Mouse (Mus musculus) kidney, adult 9 months (tissue): ENCODE measurements around the gene Hipk2.
A peak's percentile ranks its signal among the peaks of the same experiment; 100 is the strongest.
"Not testable (repeated sequence)": the region's sequence is repeated elsewhere in the genome, so short reads cannot be mapped to it uniquely, and the experiment has no call there.

Experiments used
- DNase-seq: peaks from one replicate; pipeline ENCODE4 v3.0.0; 2022

The Hipk2 gene

DNA sequence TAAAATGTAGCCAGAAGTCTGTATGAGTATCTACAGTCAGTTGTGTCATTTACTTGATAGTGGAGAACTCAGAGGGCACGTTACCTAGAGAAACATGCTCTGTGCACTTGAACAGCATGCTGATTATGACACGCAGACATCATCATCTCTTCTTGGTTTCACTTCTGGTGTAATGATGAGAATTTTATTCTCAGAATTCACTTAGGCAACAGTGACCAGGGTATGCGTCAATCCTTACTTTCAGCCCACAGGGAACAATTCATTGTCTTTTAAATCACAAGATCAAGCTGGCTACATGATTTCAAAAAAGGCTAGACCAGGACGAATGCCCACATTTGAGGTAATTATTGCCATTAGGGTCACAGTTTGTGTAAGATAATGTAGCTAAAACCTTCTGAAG, 185.3 kb downstream of the Hipk2 start:
- no peak for DNase-seq

GRCm38 (mm10) chr6:38688841-38689240, 187.1 kb downstream of the Hipk2 start:
- DNase-seq = no peak

DNA sequence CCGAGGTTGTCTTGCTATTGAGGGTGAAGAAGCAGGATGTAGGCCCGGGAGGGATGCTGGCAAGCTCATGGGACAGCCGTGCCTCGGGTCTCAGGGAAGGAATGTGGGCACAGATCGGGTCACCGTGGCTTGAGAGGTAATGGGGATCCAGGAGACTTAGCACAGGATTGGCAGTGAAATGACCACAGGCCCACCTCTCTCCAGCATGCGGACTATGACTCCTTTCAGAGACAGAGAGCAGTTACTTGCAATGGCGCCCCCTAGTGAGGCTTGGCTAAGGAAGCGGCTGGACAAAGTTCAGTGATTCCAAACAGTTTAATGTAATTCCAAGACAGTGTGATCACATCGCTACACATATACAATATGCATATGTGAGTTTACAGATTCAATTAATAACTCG, 188.7 kb downstream of the Hipk2 start:
- peak; percentile 37 for DNase-seq

GRCm38 (mm10) chr6:38682532-38682931, 193.4 kb downstream of the Hipk2 start:
- DNase-seq = no peak

GRCm38 (mm10) chr6:38677629-38678028, 198.3 kb downstream of the Hipk2 start:
- no peak for DNase-seq

DNA sequence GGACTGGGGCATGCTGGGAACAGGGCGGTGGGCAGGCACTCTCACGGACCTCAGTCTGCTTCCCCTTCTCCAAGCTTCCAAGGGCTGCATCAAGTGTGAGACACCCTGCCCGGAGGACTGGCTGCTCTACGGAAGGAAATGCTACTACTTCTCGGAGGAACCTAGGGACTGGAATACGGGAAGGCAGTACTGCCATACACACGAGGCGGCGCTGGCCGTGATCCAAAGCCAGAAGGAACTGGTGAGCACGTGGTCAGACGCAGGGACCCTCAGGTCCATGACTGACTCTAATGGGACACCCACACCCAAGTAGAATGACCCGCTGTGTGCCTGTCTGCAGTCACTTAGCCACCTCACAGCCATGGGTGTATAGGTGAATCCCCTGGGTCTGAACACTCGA, 199.2 kb downstream of the Hipk2 start:
- DNase-seq = no peak

DNA sequence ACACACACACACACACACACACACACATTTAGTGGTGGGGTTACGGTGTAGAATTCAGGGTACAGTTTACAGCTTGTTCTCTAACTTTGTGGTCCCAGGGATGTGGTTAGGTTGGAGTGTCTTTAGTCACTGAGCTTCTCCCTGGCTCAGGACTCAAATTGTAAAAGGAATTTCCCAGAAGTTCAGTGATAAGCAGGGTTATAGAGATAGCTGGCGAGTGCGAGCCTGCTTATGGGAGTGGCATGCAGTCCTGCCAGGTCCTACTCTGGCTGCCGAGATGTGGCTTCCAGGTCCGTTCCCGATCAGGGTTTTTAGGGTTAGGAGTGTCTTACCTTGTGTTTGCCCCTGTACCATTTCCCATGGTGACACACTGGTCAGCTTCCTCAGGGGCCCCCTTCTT, 199.7 kb downstream of the Hipk2 start:
- DNase-seq = no peak

DNA sequence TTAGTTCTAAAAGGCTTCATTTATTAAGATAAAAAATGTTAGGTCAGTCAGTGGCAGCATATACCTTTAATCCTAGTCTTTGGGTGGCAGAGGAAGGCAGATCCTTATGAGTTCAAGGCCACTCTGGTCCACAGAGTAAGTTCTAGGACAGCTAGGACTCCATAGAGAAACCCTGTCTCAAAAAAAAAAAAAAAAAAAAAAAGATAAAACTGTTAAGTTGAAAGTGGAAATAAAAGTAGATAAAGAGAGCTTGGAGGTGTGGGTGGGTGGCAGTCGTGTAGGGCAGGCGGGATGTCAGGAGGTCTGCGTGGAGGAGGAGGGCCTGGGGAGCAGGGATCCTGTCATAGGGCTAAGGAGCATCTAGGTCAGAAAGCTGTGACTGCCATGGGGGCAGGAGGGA, 204.0 kb downstream of the Hipk2 start:
- no peak for DNase-seq

DNA sequence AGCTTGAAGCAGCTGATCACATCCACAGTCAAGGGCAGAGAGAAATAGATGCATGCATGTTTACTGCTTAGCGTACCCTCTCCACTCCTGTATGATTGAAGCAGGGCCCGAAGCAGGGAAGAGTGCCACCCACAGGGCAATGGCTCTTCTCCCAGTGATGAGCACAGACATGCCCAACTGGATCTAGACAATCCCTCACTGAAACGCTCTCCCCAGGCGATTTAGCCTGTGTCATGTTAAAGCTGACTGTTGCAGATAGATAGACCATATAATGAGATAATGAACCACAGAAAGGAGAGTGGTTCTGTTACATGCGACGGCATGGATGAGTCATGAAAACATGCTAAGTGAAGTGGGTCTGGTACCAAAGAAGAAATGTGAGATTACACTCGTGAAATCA, 204.7 kb downstream of the Hipk2 start:
- DNase-seq = no peak

DNA sequence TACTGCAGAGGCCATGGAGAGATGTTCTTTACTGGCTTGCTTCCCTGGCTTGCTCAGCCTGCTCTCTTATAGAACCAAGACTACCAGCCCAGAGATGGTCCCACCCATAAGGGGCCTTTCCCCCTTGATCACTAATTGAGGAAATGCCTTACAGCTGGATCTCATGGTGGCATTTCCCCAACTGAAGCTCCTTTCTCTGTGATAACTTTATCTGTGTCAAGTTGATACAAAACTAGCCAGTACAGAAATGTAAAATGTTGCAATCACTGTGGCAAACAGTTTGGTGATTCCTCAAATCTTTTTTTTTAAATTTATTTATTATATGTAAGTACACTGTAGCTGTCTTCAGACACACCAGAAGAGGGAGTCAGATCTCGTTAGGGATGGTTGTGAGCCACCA, 205.5 kb downstream of the Hipk2 start:
- not testable (repeated sequence) for DNase-seq

GRCm38 (mm10) chr6:38669580-38669979, 206.4 kb downstream of the Hipk2 start:
- DNase-seq = no peak

DNA sequence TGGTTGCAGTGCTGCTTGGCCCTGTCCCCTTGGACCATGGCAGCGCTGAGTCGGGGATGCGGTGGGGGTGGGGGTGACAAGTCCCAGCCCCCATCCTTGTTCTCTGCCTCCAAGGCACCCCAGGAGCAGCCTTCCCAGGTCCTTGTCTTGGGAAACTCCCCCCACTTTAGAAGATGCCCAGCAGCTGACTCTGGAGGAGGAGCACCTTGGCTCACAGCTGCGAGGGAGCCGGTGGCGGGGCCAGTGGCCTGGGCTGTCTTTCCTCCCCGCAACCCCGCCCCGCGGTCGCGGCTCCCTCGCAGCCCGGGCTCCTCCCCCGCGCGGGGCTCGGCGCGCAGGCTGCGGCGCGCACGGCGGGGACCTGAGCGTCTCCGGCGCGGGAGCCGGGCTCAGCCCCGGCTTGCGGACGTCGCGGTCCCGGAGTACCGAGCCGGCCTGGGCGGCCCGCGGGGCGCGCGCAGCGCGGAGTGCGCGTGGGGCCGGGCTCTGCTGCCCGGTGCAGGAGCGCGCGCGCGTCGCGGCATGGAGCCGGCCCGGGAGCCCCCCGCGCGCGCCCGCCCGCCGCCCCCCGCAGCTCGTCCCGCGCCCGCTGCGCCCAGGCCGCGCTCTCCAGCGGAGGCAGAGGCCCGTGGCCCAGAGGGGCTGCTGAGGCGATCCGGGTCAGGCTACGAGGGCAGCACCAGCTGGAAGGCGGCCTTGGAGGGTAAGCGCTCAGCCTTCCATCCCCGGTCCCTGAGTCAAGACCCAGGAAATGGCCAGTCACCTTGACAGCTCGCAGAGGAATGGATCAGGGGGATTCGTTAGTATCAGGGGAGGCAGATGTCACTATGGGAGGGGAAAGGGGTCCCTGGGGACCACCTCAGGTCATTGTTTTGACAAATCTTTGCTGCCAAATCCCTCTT, 213.0 kb downstream of the Hipk2 start, which contains the start of gene Clec2l:
TSS of gene Clec2l (plus strand) at position 356 of the 902 bp plus-strand sequence.
- no peak for DNase-seq

- no peak for DNase-seq
Observed at GRCm38 (mm10) chr6:38661626-38662025, 214.3 kb downstream of the Hipk2 start.

DNA sequence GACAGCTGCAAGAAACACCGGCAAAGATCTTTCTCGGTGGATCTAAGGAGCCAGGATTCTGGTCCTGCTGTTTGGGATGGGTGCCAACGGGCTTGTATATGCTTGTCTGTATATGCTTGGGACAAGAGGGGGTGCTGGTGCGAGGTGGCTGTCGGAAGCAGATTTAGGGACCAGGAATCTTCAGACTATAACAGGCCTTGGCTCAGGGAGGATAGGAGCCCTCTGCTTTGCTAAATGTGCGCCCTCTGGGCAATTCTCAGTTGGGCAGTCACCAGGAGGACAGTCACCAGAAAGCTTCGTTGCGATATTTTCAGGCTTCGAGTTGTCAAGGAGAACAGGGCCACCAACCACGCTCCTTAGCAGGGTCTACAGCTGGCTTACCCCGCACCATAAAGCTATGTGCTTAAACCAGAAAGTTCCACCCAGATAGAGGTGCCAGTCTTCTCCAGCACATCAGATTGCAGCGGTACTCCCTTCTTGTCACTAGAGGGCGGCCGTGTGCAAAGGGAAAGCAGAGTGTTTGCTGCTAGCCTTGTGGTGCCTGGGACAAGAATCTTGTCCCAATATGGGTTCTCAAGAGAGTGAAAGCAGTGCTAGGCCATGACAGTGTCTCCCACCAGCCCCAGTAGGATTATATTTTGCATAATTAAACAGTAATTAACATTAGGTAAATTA, 225.6 kb downstream of the Hipk2 start:
- peak; percentile 67 for DNase-seq

GRCm38 (mm10) chr6:38649545-38649944, 226.4 kb downstream of the Hipk2 start:
- no peak for DNase-seq
